Mouse (Mus musculus): ENCODE data around the gene Neurod6.

Neurod6 gene

GRCm38 (mm10) chr6:55646824-55647560, 34.1 kb downstream of the Neurod6 start:
- DNase-seq (ENCODE audit: low spot score in 2 of 2) = peak in 1 of 2 experiments; percentile 7

DNA sequence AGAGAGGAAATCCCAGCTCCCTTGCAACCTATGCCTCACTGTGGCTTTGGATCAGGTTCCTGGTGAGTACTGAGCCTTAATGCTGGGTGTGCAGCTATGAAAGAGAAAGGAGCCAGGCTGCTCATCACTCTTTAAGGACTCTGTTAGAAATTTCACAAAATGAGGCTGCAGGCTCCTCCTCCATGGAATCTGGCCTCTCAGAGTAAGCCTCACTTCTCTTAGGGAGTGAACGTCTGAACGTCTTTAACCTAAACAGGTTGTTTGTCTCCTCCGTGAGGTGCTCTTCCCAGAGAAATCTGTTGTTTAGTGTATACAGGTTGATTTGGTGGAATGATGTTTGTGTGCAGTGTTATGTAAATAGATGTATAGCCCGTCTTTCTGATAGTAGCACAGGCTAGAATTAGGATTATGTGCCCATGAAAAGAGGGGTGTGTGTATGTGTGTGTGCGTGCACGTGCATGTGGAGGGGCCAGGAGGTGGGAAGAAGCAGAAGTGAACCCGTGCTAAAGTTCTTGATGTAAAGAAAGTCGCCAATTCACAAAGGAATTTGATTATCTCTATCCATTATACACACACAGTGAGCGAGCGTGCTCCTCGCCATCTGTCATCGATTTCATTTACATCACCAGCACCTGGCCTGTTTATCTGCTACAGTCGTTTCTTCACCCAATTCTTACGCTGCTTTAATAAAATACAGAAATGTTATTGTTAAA, 34.8 kb downstream of the Neurod6 start:
- DNase-seq (ENCODE audit: low spot score in 2 of 2) = no peak

DNA sequence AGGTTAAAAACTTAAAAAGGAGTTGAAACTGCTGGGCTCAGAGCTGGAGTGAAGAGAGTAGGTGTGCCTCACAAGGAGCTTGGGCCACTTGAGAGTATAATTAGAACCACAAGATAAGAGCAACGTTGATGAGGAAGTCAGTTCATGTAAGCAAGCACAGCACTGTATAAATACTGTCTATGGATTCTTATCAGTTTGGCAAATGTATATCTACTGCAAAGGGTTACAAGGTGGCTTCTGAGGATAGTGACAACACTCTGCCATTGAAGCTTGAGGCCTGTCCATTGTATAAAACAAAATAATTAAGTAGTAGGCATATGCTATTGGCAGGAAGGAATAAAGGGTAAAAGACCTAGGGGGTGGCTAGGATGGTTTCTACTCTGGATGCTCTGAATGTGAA, 46.4 kb downstream of the Neurod6 start:
- DNase-seq (ENCODE audit: low spot score in 2 of 2) = no peak
